Mouse (Mus musculus) CH12.LX (cell line): Measurements from ENCODE around the gene Mrtfb.

Source experiments
- CTCF ChIP-seq, 2 experiments: IDR thresholded peaks in 1 of 2; conservative IDR thresholded peaks in 1 of 2; 2 replicates each; pipeline ENCODE4 v1.5.1; 2011 to 2012; ENCODE audit warnings: low read depth in 2 of 2, low read length in 2 of 2, improper control_type of control experiment in 1 of 2, inconsistent platforms in 1 of 2, mild to moderate bottlenecking in 1 of 2, moderate library complexity in 1 of 2
- EP300 ChIP-seq: IDR thresholded peaks from 2 replicates; pipeline ENCODE4 v1.6.1; 2011; ENCODE audit warnings: low read length, improper control_type of control experiment
- ETS1 ChIP-seq: conservative IDR thresholded peaks from 2 replicates; pipeline ENCODE4 v1.6.1; 2012; ENCODE audit warnings: low read depth, mild to moderate bottlenecking, inconsistent platforms, low read length, improper control_type of control experiment, moderate library complexity
- KAT2A ChIP-seq: IDR thresholded peaks from 2 replicates; pipeline ENCODE4 v1.6.1; 2012; ENCODE audit warnings: low read length, improper control_type of control experiment, inconsistent platforms; ENCODE audit not compliant: insufficient replicate concordance
- MEF2A ChIP-seq: IDR thresholded peaks from 2 replicates; pipeline ENCODE4 v1.6.1; 2014; ENCODE audit warnings: low read depth, mild to moderate bottlenecking, inconsistent platforms, low read length, improper control_type of control experiment, borderline replicate concordance
- POLR2A ChIP-seq: IDR thresholded peaks from 2 replicates; pipeline ENCODE4 v1.6.1; 2011; ENCODE audit warnings: low read depth, mild to moderate bottlenecking, improper control_type of control experiment, low read length
- RAD21 ChIP-seq: IDR thresholded peaks from 2 replicates; pipeline ENCODE4 v1.6.1; 2011; ENCODE audit warnings: low read depth, mild to moderate bottlenecking, low read length, improper control_type of control experiment, moderate library complexity
- TBP ChIP-seq: conservative IDR thresholded peaks from 2 replicates; pipeline ENCODE4 v1.6.1; 2011; ENCODE audit warnings: low read depth, low read length, improper control_type of control experiment

- TF ChIP-seq ETS1 (no peak), EP300 (no peak), POLR2A (no peak), TBP (no peak), RAD21 (no peak), CTCF (conservative IDR thresholded peaks at IDR 0.05 in 1 of 2, IDR thresholded peaks at IDR 0.05 in 1 of 2; ENCODE audit: low read depth in 2 of 2, low read length in 2 of 2) (no peak), MEF2A (no peak), KAT2A (no peak)
Measured at GRCm38 (mm10) chr16:13378157-13378556, 121.9 kb downstream of the Mrtfb start.
